Mouse (Mus musculus): ENCODE measurements at regions not wholly inside any gene's neighbourhood (a gene's known extent, or its start where the extent isn't known, plus 50 kb on each side); places are given as distances from the start of the nearest gene placed in this dataset.

DNA sequence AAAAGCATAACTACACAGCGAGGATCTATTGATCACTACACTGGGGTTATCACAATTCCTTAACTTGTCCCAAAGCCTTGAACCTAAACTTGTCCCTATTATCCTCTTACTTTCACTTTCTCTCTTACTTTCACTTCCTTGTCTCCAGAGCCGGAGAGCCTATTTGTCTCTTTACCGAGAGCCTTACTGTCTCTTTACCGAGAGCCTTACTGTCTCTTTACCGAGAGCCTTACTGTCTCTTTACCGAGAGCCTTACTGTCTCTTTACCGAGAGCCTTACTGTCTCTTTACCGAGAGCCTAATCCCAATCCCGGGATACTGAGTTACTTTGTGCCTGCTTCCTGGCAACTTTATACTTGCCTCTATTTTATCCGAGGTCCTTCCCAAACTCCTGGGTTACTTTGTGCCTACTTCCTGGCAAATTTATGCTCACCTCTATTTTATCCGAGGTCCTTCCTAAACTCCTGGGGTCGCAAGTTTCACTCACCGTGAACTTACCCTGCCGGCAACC, 335.3 kb upstream of the Ccng1 start:
- DNase-seq (ENCODE audit: low spot score), result peak; percentile 3

DNA sequence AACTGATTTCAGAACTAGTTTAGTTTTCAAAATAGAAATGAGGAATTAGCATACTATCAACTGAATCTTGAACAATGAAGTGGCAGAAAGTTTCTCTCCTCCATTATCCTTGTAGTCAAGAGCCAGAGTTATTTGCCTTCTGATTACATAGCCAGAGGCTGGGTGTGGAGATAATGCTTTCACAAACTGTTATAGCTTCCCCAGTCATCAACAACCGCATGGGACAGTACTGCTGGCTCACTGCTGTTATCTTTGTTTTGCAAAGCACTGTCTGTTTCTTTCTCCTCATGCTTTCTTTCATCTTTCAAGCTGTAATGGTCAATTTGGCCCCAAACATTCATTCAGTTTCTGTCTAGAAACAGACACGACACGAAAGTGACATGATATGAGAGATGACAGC, 308.5 kb upstream of the Ccng1 start:
- no peak for DNase-seq (ENCODE audit: low spot score)

DNA sequence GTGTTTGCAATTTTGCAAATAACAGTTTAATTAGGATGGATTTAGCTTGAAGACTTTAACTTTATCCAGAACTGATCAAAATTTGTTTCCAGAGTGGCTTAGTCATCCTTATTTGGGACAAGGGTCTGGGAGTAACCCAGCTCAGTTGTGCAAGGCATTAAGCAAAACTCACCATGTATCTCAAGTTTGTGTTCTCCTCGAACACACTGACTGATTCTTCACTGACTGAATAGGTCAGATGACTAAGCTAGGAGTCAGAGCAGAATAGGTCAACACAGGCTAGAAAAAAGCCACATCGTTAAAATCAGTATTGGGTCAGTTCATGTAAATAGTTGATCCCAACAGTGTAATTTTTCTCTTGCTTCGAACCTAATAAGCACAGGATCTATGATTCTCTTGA, 302.7 kb upstream of the Ccng1 start:
- DNase-seq (ENCODE audit: low spot score), result no peak

DNA sequence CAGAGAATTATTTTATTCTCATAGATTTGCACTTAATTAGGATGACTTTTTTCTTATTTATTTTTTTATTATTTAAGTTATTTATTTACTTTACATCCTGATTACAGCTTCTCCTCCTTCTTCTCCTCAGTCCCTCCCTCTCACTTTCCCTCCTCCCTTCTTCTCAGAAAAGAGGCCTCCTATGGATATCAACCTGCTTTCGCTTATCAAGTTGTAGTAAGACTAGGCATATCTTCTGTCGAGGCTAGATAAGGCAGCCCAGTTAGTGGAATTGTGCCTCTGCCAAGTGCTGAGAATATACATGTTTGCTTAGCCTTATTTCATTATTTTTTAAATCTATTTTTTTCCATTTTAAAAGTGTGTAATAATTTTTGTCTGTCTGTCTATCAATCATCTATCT, 274.9 kb upstream of the Ccng1 start:
- no peak for DNase-seq (ENCODE audit: low spot score)

DNA sequence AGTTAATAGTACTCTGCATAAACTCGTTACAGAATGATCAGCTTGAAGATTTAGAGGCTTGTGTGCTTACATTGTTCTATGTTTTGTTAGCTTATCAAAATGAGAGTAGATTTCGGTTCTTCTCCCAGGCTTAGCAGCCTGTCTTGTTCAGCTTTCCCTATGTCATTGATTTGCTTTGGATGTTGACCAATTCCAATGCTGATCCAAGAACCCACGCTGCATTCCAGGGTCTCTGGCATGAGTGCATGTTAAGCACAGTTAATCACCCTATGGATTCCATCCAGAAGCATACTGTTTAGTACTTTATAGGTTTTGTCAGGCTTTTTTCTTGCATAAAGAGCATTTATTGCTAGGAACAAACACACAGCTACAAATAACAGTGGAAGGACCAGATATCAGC, 255.0 kb upstream of the Ccng1 start:
- DNase-seq (ENCODE audit: low spot score), result no peak

DNA sequence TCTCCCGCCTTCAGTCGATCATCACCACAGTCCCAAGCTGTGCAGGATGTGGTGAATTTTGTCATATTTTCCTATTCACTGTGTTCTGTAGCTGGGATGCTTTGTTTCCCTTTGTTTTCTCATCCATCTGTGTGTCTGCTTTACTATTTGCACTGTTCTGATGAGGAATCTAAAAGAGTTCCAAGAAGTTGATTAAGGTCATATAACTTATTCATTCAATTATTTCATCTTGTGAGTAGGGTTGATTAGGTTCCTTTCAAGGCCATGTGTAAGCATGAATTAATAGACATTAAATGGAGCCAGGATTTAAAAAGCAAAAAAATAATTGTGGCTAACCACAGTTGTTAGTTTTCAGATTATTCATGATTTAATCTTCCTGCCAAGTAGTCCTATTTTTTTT, 217.7 kb upstream of the Ccng1 start:
- DNase-seq (ENCODE audit: low spot score), result no peak

DNA sequence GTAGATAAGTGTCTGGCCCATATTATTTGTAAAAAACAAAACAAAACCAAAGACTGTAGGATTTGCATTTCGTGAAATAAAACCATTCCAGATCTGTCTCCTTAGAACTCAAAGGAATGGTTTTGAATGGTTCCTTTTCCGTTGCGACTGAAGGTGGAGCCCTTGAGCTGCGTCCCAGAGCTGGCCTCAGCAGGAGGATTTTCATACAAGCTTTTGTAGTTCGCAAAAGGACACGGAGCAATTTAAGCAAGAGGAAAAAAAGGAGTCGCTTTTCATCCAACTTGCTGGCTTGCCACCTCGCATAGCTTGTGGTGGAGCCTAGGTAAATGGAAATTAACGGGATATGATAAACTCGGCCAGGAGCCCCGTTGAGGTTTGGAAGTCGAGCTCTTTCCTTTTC, 172.1 kb upstream of the Ccng1 start:
- DNase-seq (ENCODE audit: low spot score), result no peak

DNA sequence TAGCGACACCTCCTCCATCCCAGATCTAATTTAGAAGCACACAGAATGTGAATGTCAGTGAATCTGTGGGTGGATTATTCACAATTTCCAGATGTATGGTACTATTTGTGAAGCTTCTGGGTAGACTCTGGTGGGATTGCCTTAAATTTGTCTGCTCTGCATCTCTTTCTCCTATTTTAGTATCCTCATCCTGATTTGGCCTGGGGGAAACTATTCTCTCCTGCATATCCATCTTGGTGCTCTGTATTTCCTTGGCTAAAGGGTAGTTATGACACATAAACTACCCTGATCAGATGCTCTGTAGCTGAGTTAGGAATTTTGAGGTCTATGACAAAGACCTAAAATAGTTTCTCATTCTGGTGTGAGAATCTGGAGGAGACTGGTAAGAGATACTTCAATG, 136.4 kb upstream of the Ccng1 start:
- no peak for DNase-seq (ENCODE audit: low spot score)

DNA sequence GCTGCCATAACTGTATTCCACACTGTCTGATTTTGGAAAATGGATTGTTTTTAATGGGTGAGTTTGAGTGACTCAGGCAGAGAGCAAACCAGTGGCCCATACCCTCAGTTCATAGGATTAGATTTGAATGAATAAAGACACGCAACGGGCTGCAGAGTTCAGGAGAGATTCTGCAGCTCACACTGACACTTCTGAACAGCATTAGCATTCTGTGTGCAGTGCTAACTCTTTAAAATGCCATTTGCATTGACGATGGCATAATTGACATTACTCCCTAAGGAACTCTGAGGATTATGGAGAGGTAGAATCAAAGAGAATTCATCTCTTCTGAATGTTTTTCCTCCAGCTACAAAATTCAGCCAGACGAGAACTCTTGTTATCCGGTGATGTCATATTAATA, 129.4 kb upstream of the Ccng1 start:
- no peak for DNase-seq (ENCODE audit: low spot score)

DNA sequence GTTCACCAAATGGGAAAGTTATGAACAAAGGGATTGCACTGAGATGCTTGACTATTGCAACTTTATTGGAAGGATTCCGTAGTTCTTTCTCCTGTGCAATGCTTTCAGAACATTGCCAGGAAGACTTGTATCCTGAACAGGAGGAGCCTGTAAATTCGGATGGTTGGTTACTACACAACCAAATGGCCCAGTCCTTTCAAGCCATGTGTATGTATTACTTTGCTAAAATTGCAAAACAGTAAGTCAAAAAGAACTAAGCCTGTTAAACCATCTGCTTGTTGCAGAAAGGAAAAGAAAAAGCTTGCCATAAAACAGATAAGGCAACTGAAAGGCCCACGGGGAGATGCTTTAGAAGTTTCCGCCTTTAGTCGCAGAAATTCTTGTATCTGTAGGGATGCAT, 124.5 kb upstream of the Ccng1 start:
- no peak for DNase-seq (ENCODE audit: low spot score)

DNA sequence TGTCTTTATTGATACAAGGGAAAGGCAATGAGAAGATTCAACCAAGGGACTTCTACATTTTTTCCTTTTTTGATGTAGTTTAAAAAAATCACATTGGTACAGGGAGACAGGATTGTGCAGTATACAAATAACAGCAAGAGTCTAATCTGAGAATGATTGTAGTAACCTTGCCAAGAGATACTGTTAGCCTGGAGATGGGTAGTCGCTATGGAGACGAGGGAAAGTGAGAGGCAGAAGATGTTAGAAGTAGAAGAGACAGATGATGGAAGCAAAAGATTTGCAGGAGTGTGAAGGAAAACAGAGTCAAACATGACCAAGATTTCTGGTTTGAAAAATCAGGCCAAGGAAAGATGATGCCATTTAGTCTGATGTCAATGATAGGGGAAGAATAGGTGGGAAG, 117.9 kb upstream of the Ccng1 start:
- DNase-seq (ENCODE audit: low spot score), result no peak

DNA sequence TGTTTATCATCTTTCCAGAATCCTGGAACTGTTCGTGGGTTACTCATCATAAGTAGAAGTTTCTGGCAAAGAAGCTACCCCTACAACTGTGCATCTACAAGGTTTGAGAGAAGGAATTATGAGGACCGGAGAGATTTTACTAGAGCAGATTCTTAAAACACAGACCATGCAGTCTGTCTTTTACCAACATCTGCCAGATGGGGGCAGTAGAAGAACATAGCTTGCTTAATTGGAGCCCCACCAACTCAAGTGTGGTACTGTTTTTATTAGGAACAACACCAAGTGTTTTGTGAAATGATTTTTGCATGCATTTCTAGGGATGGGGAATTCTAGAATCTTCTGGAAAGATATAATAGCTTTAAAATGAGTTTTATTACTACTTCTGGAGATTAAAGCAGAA, 110.6 kb upstream of the Ccng1 start:
- no peak for DNase-seq (ENCODE audit: low spot score)

DNA sequence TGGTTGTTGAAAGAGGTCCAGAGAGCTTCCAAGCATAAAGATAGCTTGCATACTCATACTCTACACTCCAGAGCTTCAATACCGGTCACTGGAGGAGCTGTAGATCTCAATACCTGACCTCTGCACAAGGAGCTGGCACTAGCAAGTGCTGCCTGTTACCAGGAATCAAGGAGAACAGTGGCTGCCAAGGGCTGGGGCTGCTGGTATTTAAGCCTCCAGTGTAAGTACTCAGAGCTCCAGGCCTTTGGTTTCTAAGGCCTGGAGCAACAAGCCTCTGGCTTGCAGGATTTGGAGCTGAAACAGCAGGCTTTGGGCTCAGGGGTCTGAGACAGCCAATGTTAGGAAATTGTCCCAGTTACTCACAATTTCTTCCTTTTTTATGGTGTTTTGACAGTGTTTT, 96.2 kb upstream of the Ccng1 start:
- DNase-seq (ENCODE audit: low spot score), result no peak

DNA sequence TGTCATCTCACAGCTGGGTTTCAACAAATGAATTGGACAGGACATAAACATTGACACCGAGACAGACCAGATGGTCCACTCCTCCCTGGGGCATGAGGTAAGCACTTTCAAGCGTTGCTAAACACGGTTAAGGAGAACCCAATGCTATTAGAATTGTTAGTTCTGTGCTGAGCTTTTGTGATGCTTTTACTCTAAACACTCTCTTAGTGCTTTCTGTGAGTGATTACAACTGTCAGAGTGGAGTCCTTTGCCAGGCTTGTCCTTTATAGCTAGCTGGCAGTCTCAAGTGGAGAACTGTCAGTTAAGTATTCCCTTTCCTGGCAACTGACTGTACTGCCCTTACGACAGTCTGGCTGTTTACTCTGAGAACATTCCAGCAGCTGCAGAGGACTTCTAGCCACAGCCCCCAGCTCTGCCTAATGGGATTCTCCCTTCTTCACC, 95.6 kb upstream of the Ccng1 start:
- no peak for DNase-seq (ENCODE audit: low spot score)

DNA sequence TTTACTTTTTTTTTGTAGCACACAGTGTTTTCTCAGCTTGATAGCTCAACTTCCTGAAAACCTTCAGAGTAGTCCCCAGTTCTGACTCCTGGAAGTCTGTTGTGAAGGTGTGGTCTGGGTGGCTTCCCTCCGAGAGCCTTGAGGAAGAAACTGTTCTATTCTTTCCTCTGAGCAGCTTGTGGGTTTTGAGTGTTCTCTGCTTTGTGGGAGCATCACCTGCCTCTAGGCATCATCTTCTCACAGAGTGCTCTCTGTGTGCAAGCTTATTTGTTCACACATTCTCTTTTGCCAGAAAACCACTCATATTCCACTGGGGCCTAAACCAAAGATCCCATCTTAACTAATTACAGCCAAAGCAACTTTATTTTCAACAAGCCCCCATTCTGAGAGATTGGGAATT, 91.5 kb upstream of the Ccng1 start:
- DNase-seq (ENCODE audit: low spot score), result no peak

DNA sequence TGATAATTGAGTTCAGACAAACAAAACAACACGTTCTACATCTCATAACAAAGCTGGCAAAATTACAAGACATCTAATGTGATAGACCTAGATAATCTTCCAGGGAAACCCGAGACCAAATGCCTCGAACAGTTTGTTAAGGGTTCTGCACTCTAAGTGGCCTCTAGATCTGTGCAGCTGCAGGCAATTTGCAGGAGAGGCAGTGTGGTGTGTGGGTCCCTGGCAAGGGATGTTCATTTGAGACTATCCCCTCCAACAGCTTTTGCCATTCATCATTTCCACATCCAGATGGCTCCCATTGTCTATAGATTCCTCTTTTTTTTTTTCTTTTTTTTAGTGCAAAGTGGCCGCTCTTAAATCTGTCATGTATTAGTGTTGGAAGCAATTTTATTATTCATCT, 80.3 kb upstream of the Ccng1 start:
- DNase-seq (ENCODE audit: low spot score), result no peak

All from T-cell, adult 2 months (primary cell).